Mouse (Mus musculus): ENCODE results near the gene Wfdc5. TPM values are rescaled to one million over a fixed set of nuclear protein-coding genes. Genes with fewer than 3 reads are reported as not detected.
"Not testable (repeated sequence)": the region's sequence is repeated elsewhere in the genome, so short reads cannot be mapped to it uniquely, and the experiment has no call there.

Wfdc5 gene
- polyA plus RNA-seq (2016; fragmentation: Nextera tagmentation; extraction: Ambion mirVana), result not detected in 2 replicates

GRCm38 (mm10) chr2:164182692-164183255, at the start of gene Wfdc5:
Gene Wfdc5 (minus strand): TSS chr2:164182742.
- Histone ChIP-seq H3K4me2 (replicated peaks) (no peak within 1 kb of the TSS), H3K4me3 (no peak within 1 kb of the TSS), H3K9me3 (no peaks in the 10 kb centered on the region), H3K4me1 (no peaks in the 10 kb centered on the region), H3K36me3 (no peaks in the 10 kb centered on the region), H3K27ac (no peak within 1 kb of the TSS), H3K27me3 (replicated peaks) (peaks cover 3% of the 10 kb centered on the region; the same call in 1 of the 2 replicates), H3K9ac (no peak within 1 kb of the TSS)
- 84% methylated on average over 7 of the region's 7 CpGs for WGBS
- no peak for ATAC-seq (ENCODE audit: low FRiP score, low read depth)

- no peaks in the 10 kb centered on the region for H3K36me3 ChIP-seq
- H3K9me3 ChIP-seq, result no peaks in the 10 kb centered on the region
- no peak overlapping the region for H3K4me2 ChIP-seq (replicated peaks)
- no peaks in the 10 kb centered on the region for H3K4me1 ChIP-seq
- ATAC-seq (ENCODE audit: low FRiP score, low read depth), result no peak
- WGBS, result 89% methylated on average over 8 of the region's 8 CpGs
- no peak overlapping the region for H3K9ac ChIP-seq
- no peaks in the 10 kb centered on the region for H3K27me3 ChIP-seq (replicated peaks)
- no peak overlapping the region for H3K27ac ChIP-seq
- no peak overlapping the region for H3K4me3 ChIP-seq
Measured at GRCm38 (mm10) chr2:164228361-164229070, 46.0 kb upstream of the Wfdc5 start.

- Histone ChIP-seq H3K4me1 (no peaks in the 10 kb centered on the region), H3K9me3 (no peaks in the 10 kb centered on the region), H3K27ac (no peak within 1 kb of the TSS), H3K4me2 (replicated peaks) (no peak within 1 kb of the TSS), H3K9ac (no peak within 1 kb of the TSS), H3K27me3 (replicated peaks) (no peaks in the 10 kb centered on the region), H3K36me3 (no peaks in the 10 kb centered on the region), H3K4me3 (no peak within 1 kb of the TSS)
- no peak for ATAC-seq (ENCODE audit: low FRiP score, low read depth)
- 84% methylated on average over 11 of the region's 11 CpGs for WGBS
Measured at GRCm38 (mm10) chr2:164221522-164221921, 39.0 kb upstream of the Wfdc5 start, which contains the start of gene Wfdc15b. Gene Wfdc15b (minus strand): TSS chr2:164221660.

GRCm38 (mm10) chr2:164219295-164219694, 36.8 kb upstream of the Wfdc5 start:
- no peaks in the 10 kb centered on the region for H3K9me3 ChIP-seq
- no peak overlapping the region for H3K27ac ChIP-seq
- H3K27me3 ChIP-seq (replicated peaks), result no peaks in the 10 kb centered on the region
- no peaks in the 10 kb centered on the region for H3K36me3 ChIP-seq
- H3K9ac ChIP-seq, result no peak overlapping the region
- 88% methylated on average over 9 of the region's 9 CpGs for WGBS
- ATAC-seq (ENCODE audit: low FRiP score, low read depth), result no peak
- no peak overlapping the region for H3K4me3 ChIP-seq
- H3K4me2 ChIP-seq (replicated peaks), result no peak overlapping the region
- H3K4me1 ChIP-seq, result no peaks in the 10 kb centered on the region

- no peak for ATAC-seq (ENCODE audit: low FRiP score, low read depth)
- WGBS, result 85% methylated on average over 5 of the region's 5 CpGs
Measured at GRCm38 (mm10) chr2:164212711-164213110, 30.2 kb upstream of the Wfdc5 start.

GRCm38 (mm10) chr2:164210892-164211291, 28.4 kb upstream of the Wfdc5 start:
- H3K36me3 ChIP-seq, result no peaks in the 10 kb centered on the region
- ATAC-seq (ENCODE audit: low FRiP score, low read depth), result no peak
- no peaks in the 10 kb centered on the region for H3K9me3 ChIP-seq
- no peak overlapping the region for H3K4me2 ChIP-seq (replicated peaks)
- no peaks in the 10 kb centered on the region for H3K4me1 ChIP-seq
- H3K4me3 ChIP-seq, result no peak overlapping the region
- no peak overlapping the region for H3K9ac ChIP-seq
- no peak overlapping the region for H3K27ac ChIP-seq
- H3K27me3 ChIP-seq (replicated peaks), result no peaks in the 10 kb centered on the region
- WGBS, result 84% methylated on average over 4 of the region's 4 CpGs

More at GRCm38 (mm10) chr2:164212711-164213110, 30.2 kb upstream of the Wfdc5 start:
- H3K4me2 ChIP-seq (replicated peaks), result no peak overlapping the region
- H3K9me3 ChIP-seq, result no peaks in the 10 kb centered on the region
- H3K9ac ChIP-seq, result no peak overlapping the region
- no peaks in the 10 kb centered on the region for H3K4me1 ChIP-seq
- no peaks in the 10 kb centered on the region for H3K36me3 ChIP-seq
- no peak overlapping the region for H3K4me3 ChIP-seq
- H3K27me3 ChIP-seq (replicated peaks), result no peaks in the 10 kb centered on the region
- H3K27ac ChIP-seq, result no peak overlapping the region

GRCm38 (mm10) chr2:164206676-164207075, 24.1 kb upstream of the Wfdc5 start:
- H3K9ac ChIP-seq, result no peak overlapping the region
- H3K27ac ChIP-seq, result no peak overlapping the region
- H3K4me2 ChIP-seq (replicated peaks), result no peak overlapping the region
- H3K4me1 ChIP-seq, result no peaks in the 10 kb centered on the region
- no peaks in the 10 kb centered on the region for H3K36me3 ChIP-seq
- no peak overlapping the region for H3K4me3 ChIP-seq
- ATAC-seq (ENCODE audit: low FRiP score, low read depth), result no peak
- no peaks in the 10 kb centered on the region for H3K27me3 ChIP-seq (replicated peaks)
- 80% methylated on average over 4 of the region's 4 CpGs for WGBS
- no peaks in the 10 kb centered on the region for H3K9me3 ChIP-seq

GRCm38 (mm10) chr2:164206011-164206410, 23.5 kb upstream of the Wfdc5 start:
- WGBS, result 92% methylated on average over 10 of the region's 10 CpGs
- ATAC-seq (ENCODE audit: low FRiP score, low read depth), result not testable (repeated sequence)

GRCm38 (mm10) chr2:164199626-164200327, 17.2 kb upstream of the Wfdc5 start, which contains the start of gene Wfdc15a:
Gene Wfdc15a (minus strand): TSS chr2:164200130.
- no peaks in the 10 kb centered on the region for H3K9me3 ChIP-seq
- no peak within 1 kb of the TSS for H3K27ac ChIP-seq
- no peak within 1 kb of the TSS for H3K4me2 ChIP-seq (replicated peaks)
- no peak within 1 kb of the TSS for H3K9ac ChIP-seq
- no peak for ATAC-seq (ENCODE audit: low FRiP score, low read depth)
- no peaks in the 10 kb centered on the region for H3K4me1 ChIP-seq
- 83% methylated on average over 20 of the region's 20 CpGs for WGBS
- no peaks in the 10 kb centered on the region for H3K36me3 ChIP-seq
- H3K27me3 ChIP-seq (replicated peaks), result no peaks in the 10 kb centered on the region
- no peak within 1 kb of the TSS for H3K4me3 ChIP-seq

More at GRCm38 (mm10) chr2:164206011-164206410, 23.5 kb upstream of the Wfdc5 start:
- not testable (repeated sequence) for H3K4me3 ChIP-seq; H3K9me3 ChIP-seq; H3K9ac ChIP-seq; H3K36me3 ChIP-seq; H3K27ac ChIP-seq; H3K4me1 ChIP-seq; H3K27me3 ChIP-seq (replicated peaks); H3K4me2 ChIP-seq (replicated peaks)

- H3K9ac ChIP-seq, result no peak overlapping the region
- H3K27ac ChIP-seq, result no peak overlapping the region
- ATAC-seq (ENCODE audit: low FRiP score, low read depth), result no peak
- no peaks in the 10 kb centered on the region for H3K9me3 ChIP-seq
- 85% methylated on average over 5 of the region's 5 CpGs for WGBS
- no peak overlapping the region for H3K4me3 ChIP-seq
- no peaks in the 10 kb centered on the region for H3K27me3 ChIP-seq (replicated peaks)
- H3K4me1 ChIP-seq, result no peaks in the 10 kb centered on the region
- no peak overlapping the region for H3K4me2 ChIP-seq (replicated peaks)
- no peaks in the 10 kb centered on the region for H3K36me3 ChIP-seq
Measured at GRCm38 (mm10) chr2:164196700-164196990, 14.1 kb upstream of the Wfdc5 start.

- H3K27ac ChIP-seq, result no peak overlapping the region
- ATAC-seq (ENCODE audit: low FRiP score, low read depth), result no peak
- H3K4me1 ChIP-seq, result no peaks in the 10 kb centered on the region
- no peaks in the 10 kb centered on the region for H3K27me3 ChIP-seq (replicated peaks)
- H3K9me3 ChIP-seq, result no peaks in the 10 kb centered on the region
- H3K4me2 ChIP-seq (replicated peaks), result no peak overlapping the region
- H3K36me3 ChIP-seq, result no peaks in the 10 kb centered on the region
- H3K9ac ChIP-seq, result no peak overlapping the region
- H3K4me3 ChIP-seq, result no peak overlapping the region
- 87% methylated on average over 5 of the region's 5 CpGs for WGBS
Measured at GRCm38 (mm10) chr2:164195971-164196699, 13.6 kb upstream of the Wfdc5 start.
